Mouse (Mus musculus) cerebellum, adult 18-20 months (tissue): ENCODE measurements at regions not wholly inside any gene's neighbourhood (a gene's known extent, or its start where the extent isn't known, plus 50 kb on each side); places are given as distances from the start of the nearest gene placed in this dataset.

Experiments used
- DNase-seq, 2 experiments: peaks; one replicate each; pipeline ENCODE4 v3.0.0; 2021

DNA sequence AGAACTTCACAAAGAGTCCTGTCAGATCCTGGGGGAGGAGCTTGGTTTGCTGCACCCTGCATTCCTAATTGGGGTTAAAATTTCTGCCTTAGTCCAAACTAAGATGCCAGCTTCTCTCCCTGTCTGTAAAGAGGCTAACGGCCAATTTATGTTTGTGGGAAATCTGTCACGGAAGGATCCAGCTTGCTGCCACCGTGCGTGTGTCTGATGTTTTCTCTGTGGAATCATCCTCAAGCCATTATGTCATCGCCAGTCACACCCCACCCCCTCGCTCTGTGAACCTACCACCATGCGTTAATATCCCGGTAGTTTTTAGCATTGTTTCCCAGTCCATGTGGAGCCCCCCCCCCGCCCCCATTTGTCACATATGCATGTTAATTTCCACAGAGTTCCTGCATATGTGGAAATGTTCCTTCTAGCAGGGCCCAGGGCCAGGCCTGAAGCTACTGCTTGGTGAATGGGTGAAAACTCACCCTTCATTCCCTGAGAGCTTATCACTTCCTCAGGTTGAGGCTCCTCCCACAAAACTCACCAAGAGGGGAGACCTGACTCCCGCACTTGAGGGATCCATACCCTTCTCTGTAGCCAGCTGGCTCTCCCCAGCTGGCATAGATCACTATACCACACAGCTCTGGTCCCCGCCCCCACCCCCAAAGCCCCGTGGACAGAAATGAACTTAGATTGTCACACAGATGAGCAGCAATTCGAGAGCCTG, 233.4 kb downstream of the Bcl11b start:
- no peak for DNase-seq

GRCm38 (mm10) chr12:107770516-107770836, 232.9 kb downstream of the Bcl11b start:
- DNase-seq = no peak

GRCm38 (mm10) chr12:107771325-107771724, 232.1 kb downstream of the Bcl11b start:
- no peak for DNase-seq

- DNase-seq = no peak
Measured at GRCm38 (mm10) chr12:107771809-107772208, 231.6 kb downstream of the Bcl11b start.

GRCm38 (mm10) chr12:107778046-107778445, 225.4 kb downstream of the Bcl11b start:
- no peak for DNase-seq

DNA sequence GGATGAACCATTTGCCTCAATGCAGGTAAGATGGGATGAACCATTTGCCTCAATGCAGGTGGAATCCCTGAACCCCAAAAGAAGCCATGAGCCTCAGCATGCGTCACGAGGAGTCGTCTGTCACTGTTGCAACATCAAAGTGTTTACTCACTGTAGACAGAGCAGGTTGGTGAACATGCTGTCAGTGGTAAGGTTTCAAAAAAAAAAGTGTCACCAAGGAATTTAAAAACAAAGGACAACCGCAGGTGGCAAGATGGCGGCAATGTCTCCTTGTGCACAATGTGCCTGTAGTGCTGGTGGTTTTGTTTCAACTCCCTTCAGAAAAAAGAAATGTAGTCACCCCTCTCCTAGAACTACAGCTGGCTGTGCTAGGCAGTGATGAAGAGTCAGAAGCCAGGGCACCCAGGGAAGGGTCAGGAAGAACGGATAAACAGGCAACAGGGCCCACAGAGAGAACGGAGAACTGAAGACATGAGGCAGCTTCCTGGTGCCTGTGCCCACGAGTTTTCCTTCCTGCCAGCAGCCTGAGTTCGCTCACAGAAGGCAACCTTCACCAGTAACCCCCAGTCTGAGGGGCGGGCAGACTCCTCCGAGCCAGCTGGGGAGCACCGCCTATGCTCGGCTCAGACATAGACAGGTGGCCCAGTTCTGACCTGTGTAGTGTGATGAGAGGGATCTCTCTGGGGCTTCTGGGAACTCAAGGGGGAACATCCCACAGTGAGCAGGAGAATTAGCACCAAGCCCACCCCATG, 223.9 kb downstream of the Bcl11b start:
- no peak for DNase-seq

DNA sequence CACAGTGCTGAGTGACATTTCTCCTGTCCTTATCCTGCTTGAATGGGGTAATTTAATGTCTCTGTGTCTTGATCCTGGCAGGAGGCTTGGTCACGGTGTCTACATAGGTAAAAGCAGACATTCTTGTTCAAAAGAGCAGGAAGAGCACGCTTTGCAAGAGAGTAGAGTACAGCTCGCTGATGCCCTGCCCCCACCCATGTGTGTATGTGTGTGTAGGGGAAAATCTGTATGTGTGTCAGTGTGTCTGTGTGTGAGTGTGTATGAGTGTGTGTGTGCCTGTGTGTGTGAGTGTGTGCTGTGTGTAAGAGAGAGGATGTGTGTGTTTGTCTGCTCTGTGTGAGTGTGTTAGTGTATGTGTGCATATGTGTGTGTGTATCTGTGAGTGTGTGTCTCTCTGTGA, 221.3 kb downstream of the Bcl11b start:
- DNase-seq = no peak

GRCm38 (mm10) chr12:107783831-107784230, 219.6 kb downstream of the Bcl11b start:
- no peak for DNase-seq

GRCm38 (mm10) chr12:107789818-107790217, 213.6 kb downstream of the Bcl11b start:
- no peak for DNase-seq

- DNase-seq = no peak
Measured at GRCm38 (mm10) chr12:107800296-107800695, 203.1 kb downstream of the Bcl11b start.

DNA sequence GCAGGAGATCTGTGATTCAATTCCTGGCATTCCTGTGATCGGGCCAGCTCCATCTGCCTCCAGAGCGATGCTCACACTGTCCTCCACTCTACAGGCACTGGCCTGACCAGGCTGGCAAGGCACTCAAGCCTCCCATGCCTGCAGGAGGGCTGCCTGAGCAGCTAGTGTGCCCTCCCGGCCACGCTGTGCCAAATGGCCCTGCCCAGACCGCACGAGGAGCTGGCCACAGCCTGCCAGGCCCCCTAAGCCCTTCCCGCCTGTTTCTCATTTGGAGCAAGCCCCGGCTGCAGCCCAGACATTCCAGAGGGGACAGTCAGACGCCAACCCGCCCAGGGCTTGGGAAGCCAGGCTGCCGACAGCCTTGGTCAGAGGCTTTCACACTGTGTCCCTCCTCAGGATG, 195.8 kb downstream of the Bcl11b start:
- DNase-seq = peak; percentile 66 to 73

GRCm38 (mm10) chr12:107808158-107808715, 195.2 kb downstream of the Bcl11b start:
- no peak for DNase-seq

DNA sequence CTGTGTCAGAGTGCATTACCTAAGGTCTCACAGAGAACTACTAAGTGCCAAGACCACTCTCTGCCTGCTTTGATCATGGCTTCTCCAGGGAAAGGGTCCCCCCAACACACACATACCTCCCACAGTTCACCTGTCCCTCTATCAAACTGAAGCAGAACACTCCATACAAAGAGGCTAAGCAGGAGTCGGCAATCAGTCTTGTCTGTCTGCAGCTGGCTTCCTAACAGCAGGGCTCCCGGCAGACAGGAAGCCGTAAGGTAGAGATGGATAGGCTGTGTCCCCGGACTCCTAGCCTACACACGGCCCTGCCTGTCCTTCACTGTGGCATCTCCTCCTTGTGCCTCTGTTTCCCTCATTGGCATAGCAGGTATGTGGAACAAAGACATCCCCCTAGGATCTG, 192.2 kb downstream of the Bcl11b start:
- DNase-seq = no peak

- DNase-seq = no peak
Measured at GRCm38 (mm10) chr12:107812549-107813335, 190.7 kb downstream of the Bcl11b start.

GRCm38 (mm10) chr12:107814926-107815325, 188.5 kb downstream of the Bcl11b start:
- no peak for DNase-seq

- no peak for DNase-seq
Measured at GRCm38 (mm10) chr12:107823768-107824394, 179.5 kb downstream of the Bcl11b start.

DNA sequence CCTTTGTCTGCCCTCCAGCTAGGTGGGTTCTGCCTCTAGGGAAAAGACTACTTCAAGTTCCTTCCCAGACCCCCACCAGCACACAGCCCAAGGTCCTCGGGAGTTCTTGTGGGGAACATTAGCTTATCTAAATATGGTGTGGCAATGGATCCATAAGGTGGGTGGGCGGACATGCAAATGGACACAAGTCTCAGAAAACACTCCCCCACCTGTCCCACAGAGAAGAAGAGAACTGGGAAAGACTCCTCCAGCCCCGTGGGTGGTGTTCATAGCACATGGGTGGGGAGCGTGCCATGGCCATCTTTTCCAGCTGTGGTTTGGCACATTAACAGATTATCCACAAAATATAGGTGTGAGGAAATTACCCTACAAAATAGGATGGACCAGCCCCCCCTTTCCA, 177.5 kb downstream of the Bcl11b start:
- DNase-seq = no peak

DNA sequence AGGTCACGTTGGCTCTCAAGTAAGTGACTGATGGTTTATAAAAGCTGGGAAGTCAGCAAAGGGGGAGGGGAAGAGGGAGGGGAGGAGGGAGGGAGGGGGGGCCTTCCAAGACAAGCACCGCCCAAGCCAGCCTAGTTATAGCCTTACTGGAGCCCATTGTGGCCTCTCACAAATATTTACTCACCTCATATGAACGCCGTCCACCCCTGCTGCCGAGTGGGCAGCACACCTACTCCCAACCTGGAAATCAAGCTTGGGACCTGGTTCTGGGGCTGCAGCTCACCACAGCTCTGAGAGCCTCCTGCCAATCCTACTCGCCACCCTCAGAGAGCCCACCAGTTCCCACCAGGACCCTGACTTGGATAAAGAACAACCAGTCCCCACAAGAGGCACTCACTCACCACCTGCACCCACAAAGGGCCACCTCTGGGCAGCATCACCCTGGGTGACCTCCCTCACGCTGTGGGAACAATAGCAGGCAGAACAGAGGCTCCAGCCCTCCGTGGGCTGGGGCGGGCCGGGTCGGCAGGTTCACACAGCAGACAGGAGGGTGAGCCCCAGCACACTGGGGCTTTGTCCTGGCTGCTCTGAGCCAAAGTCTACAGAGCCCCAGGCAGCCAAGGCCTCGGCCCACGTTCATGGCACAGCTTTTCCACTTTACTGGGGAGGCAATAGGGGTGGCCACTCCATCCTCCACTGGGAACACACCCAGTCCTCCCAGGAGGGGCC, 171.8 kb downstream of the Bcl11b start:
- no peak for DNase-seq

DNA sequence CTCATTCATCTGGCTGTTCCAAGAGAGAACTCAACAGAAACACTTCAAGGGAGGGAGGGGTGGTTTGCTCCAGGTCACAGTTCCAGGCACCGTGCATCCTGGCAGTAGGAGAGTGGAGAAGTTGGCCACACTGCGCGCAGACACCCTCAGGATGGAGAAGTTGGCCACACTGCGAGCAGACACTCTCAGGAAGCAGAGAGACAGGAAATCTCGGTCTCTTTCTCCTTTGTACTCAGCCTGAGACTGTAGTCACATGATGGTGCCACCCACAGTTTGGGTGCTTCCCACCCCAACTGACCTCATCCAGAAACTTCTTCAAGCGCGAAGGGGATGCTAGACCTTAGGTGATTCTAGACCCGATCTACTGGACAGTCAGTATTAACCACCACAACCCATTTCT, 170.4 kb downstream of the Bcl11b start:
- DNase-seq = no peak

DNA sequence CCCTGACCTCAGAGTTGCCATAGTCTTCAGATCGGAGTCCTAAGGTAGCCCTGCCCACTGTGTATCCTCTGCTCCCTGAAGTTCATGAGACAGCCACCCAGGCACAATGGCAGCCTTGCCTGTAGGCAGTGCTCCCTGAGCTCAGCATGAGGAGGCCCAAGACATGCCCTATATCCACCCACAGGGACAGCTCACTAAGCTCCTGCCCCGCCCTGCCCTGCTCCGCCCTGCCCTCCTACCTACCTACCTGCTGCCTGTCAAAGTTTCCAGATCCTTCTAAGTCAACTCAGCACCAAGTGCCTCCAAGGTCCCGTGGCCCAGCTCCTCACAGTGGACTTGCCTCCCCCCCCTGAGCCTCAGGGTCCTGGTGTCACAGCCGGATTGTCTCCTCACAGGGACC, 168.9 kb downstream of the Bcl11b start:
- no peak for DNase-seq

DNA sequence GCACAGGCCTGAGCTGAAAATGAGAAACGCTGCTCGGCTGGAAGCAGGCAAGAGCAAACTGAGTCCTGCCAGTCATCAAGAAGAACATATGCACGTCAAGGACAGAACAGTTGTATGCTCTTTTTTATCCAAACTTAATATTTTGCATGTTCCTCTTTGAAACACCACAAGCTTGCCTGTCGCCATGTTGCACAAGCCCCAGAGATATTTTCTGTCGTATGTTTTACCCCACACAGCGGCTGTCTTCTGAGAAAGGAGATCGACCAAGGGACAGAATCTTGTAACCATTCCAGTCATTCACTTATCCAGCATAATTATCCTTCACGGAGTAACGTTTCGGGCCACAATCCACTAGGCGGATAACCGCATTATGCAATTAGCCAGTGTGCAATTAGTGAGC, 165.7 kb downstream of the Bcl11b start:
- no peak for DNase-seq

- DNase-seq = no peak
Measured at GRCm38 (mm10) chr12:107844631-107845030, 158.8 kb downstream of the Bcl11b start.
